Mouse (Mus musculus) CH12.LX (cell line): ENCODE results near the gene Wdr92. TPM values are rescaled to one million over a fixed set of nuclear protein-coding genes. Genes with fewer than 3 reads are reported as not detected.

Experiments used
- DNase-seq: peaks from one replicate; pipeline ENCODE4 v3.0.0-alpha.2; 2013; ENCODE audit errors: extremely low read depth
- H3K27ac ChIP-seq: 2 replicates; pipeline ENCODE4 v1.5.1; 2012; ENCODE audit warnings: low read depth, mild to moderate bottlenecking, control low read depth, moderate library complexity; ENCODE audit not compliant: insufficient read depth
- H3K27me3 ChIP-seq: replicated peaks from 2 replicates; pipeline ENCODE3; 2012; ENCODE audit warnings: inconsistent platforms
- H3K36me3 ChIP-seq, 2 experiments: replicated peaks in 1 of 2; 2 replicates each; pipeline versions ENCODE3 to v1.6.1; 2012; ENCODE audit warnings: inconsistent platforms in 1 of 2, low read length in 1 of 2, mild to moderate bottlenecking in 1 of 2, mixed read lengths in 1 of 2, moderate library complexity in 1 of 2; ENCODE audit not compliant: control insufficient read depth in 1 of 2, insufficient read depth in 1 of 2
- H3K4me1 ChIP-seq, 2 experiments: 2 replicates each; pipeline ENCODE4 v1.6.1; 2012; ENCODE audit warnings: inconsistent platforms in 1 of 2, moderate library complexity in 1 of 2; ENCODE audit not compliant: insufficient read depth in 2 of 2, control insufficient read depth in 1 of 2
- H3K4me2 ChIP-seq: 2 replicates; pipeline ENCODE4 v1.6.1; 2012; ENCODE audit warnings: low read depth, mild to moderate bottlenecking, control low read depth; ENCODE audit not compliant: poor library complexity, insufficient read depth, severe bottlenecking
- H3K4me3 ChIP-seq, 3 experiments: fragments of 150-350 bp in 1 of 3; sonication (generic) in 1 of 3; replicated peaks in 1 of 3; 2 replicates each; pipeline versions ENCODE3 to v1.5.1; 2011 to 2012; ENCODE audit warnings: low read depth in 2 of 3, low read length in 2 of 3, mild to moderate bottlenecking in 2 of 3, moderate library complexity in 2 of 3, control low read depth in 1 of 3, improper control_type of control experiment in 1 of 3, inconsistent platforms in 1 of 3, mixed read lengths in 1 of 3; ENCODE audit not compliant: poor library complexity in 1 of 3
- H3K79me2 ChIP-seq: replicated peaks from 2 replicates; pipeline ENCODE4 v1.6.1; 2012; ENCODE audit warnings: mild to moderate bottlenecking, moderate library complexity; ENCODE audit not compliant: control insufficient read depth, poor library complexity, insufficient read depth, severe bottlenecking; ENCODE audit errors: extremely low read depth
- H3K9ac ChIP-seq: 2 replicates; pipeline ENCODE4 v1.6.1; 2012; ENCODE audit warnings: low read depth, mild to moderate bottlenecking, control low read depth, moderate library complexity; ENCODE audit not compliant: insufficient read depth
- H3K9me3 ChIP-seq: replicated peaks from 2 replicates; pipeline ENCODE3; 2012; ENCODE audit warnings: low read length, inconsistent platforms, mixed read lengths
- BHLHE40 ChIP-seq: IDR thresholded peaks from 2 replicates; pipeline ENCODE4 v1.6.1; 2011; ENCODE audit warnings: mild to moderate bottlenecking, low read depth, low read length, improper control_type of control experiment
- CHD2 ChIP-seq: IDR thresholded peaks from 2 replicates; pipeline ENCODE4 v1.6.1; 2011; ENCODE audit warnings: low read length, improper control_type of control experiment
- CTCF ChIP-seq, 2 experiments: IDR thresholded peaks in 1 of 2; conservative IDR thresholded peaks in 1 of 2; 2 replicates each; pipeline ENCODE4 v1.5.1; 2011 to 2012; ENCODE audit warnings: low read depth in 2 of 2, low read length in 2 of 2, improper control_type of control experiment in 1 of 2, inconsistent platforms in 1 of 2, mild to moderate bottlenecking in 1 of 2, moderate library complexity in 1 of 2
- EP300 ChIP-seq: IDR thresholded peaks from 2 replicates; pipeline ENCODE4 v1.6.1; 2011; ENCODE audit warnings: low read length, improper control_type of control experiment
- ETS1 ChIP-seq: conservative IDR thresholded peaks from 2 replicates; pipeline ENCODE4 v1.6.1; 2012; ENCODE audit warnings: low read depth, mild to moderate bottlenecking, inconsistent platforms, low read length, improper control_type of control experiment, moderate library complexity
- IRF4 ChIP-seq: IDR thresholded peaks from 2 replicates; pipeline ENCODE4 v1.6.1; 2014; ENCODE audit warnings: low read depth, mild to moderate bottlenecking, inconsistent platforms, low read length, improper control_type of control experiment
- KAT2A ChIP-seq: IDR thresholded peaks from 2 replicates; pipeline ENCODE4 v1.6.1; 2012; ENCODE audit warnings: low read length, improper control_type of control experiment, inconsistent platforms; ENCODE audit not compliant: insufficient replicate concordance
- MAFK ChIP-seq: IDR thresholded peaks from 2 replicates; pipeline ENCODE4 v1.6.1; 2011; ENCODE audit warnings: low read length, improper control_type of control experiment; ENCODE audit not compliant: insufficient replicate concordance
- MAX ChIP-seq: IDR thresholded peaks from 2 replicates; pipeline ENCODE4 v1.6.1; 2011; ENCODE audit warnings: low read length, improper control_type of control experiment
- MAZ ChIP-seq: IDR thresholded peaks from 2 replicates; pipeline ENCODE4 v1.6.1; 2012; ENCODE audit warnings: low read depth, mild to moderate bottlenecking, inconsistent platforms, low read length, improper control_type of control experiment, moderate library complexity
- MXI1 ChIP-seq: IDR thresholded peaks from 2 replicates; pipeline ENCODE4 v1.6.1; 2011; ENCODE audit warnings: mild to moderate bottlenecking, low read depth, low read length, improper control_type of control experiment
- PAX5 ChIP-seq: IDR thresholded peaks from 2 replicates; pipeline ENCODE4 v1.6.1; 2012; ENCODE audit warnings: low read length, inconsistent platforms, mixed read lengths
- POLR2A ChIP-seq: IDR thresholded peaks from 2 replicates; pipeline ENCODE4 v1.6.1; 2011; ENCODE audit warnings: low read depth, mild to moderate bottlenecking, improper control_type of control experiment, low read length
- POLR2AphosphoS2 ChIP-seq: IDR thresholded peaks from 2 replicates; pipeline ENCODE4 v1.6.1; 2011; ENCODE audit warnings: low read depth, low read length, improper control_type of control experiment
- RCOR1 ChIP-seq: conservative IDR thresholded peaks from 2 replicates; pipeline ENCODE4 v1.6.1; 2012; ENCODE audit warnings: low read depth, mild to moderate bottlenecking, inconsistent platforms, low read length, improper control_type of control experiment
- TBP ChIP-seq: conservative IDR thresholded peaks from 2 replicates; pipeline ENCODE4 v1.6.1; 2011; ENCODE audit warnings: low read depth, low read length, improper control_type of control experiment
- TCF12 ChIP-seq: IDR thresholded peaks from 2 replicates; pipeline ENCODE4 v1.6.1; 2014; ENCODE audit warnings: low read depth, mild to moderate bottlenecking, inconsistent platforms, low read length, improper control_type of control experiment
- UBTF ChIP-seq: IDR thresholded peaks from 2 replicates; pipeline ENCODE4 v1.6.1; 2012; ENCODE audit warnings: low read depth, mild to moderate bottlenecking, inconsistent platforms, low read length, improper control_type of control experiment, moderate library complexity
- USF2 ChIP-seq: conservative IDR thresholded peaks from 2 replicates; pipeline ENCODE4 v1.6.1; 2011; ENCODE audit warnings: low read depth, low read length, improper control_type of control experiment
- ZKSCAN1 ChIP-seq: IDR thresholded peaks from 2 replicates; pipeline ENCODE4 v1.6.1; 2012; ENCODE audit warnings: low read depth, inconsistent platforms, low read length, improper control_type of control experiment, borderline replicate concordance
- ZMIZ1 ChIP-seq: IDR thresholded peaks from 2 replicates; pipeline ENCODE4 v1.6.1; 2012; ENCODE audit warnings: low read depth, mild to moderate bottlenecking, inconsistent platforms, low read length, improper control_type of control experiment
- dilution Hi-C: fragments of 300-500 bp; cut with MboI; formaldehyde crosslinking; loops from 2 replicates; pipeline ENCODE4 v1.14.3; 2020; ENCODE audit warnings: low sequenced_read_pairs; ENCODE audit not compliant: extremely low pct_unique_long_range_greater_than_20kb, extremely low pct_ligation_motif_present
- in situ Hi-C: fragments of 300-500 bp; cut with MboI; formaldehyde crosslinking; loops from 3 replicates; pipeline ENCODE4 v1.14.3; 2019; ENCODE audit warnings: low sequenced_read_pairs, low pct_ligation_motif_present, low pct_unique_long_range_greater_than_20kb, mixed read lengths
- polyA plus RNA-seq: library from polyadenylated mRNA; unstranded; fragments of >175 nt; gene quantifications from 2 replicates; pipeline ENCODE4 v1.2.1, GENCODE M21; 2012; ENCODE audit warnings: low read depth; ENCODE audit not compliant: insufficient read length
- total RNA-seq, 2 experiments: library from RNA; depleted of rRNA; stranded (reverse); fragments of 300-350 nt in 1 of 2; fragments of >200 nt in 1 of 2; gene quantifications; 2 replicates each; pipeline ENCODE4 v1.2.3; 2012 to 2014

Gene Wdr92
- total and polyA plus RNA-seq, 3 experiments: 35.8 to 66.1 (median 38.6) TPM

DNA sequence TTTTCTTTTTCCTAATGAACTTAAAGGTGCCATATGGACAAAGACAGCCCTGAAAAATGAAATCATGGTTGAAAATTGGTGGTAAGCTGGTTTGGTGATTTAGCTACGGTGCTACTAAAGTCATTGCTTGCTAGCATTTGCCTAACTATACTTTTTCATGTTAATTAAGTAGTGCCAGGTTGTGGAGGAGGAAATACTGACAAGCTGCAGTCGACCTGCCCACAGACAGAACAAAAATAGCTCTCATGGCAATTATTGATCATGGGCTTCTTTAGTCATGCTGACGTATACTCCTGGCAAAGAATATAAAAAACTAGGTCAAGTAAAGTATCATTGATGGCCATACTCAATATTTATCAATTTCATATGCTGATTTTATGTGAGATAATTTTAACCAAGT, 33.6 kb downstream of the Wdr92 start:
- H3K4me1 ChIP-seq: peaks cover 7 to 30% of the 10 kb centered on the region in 2 experiments; a peak in 3 of 4 replicates
- no peak overlapping the region for H3K9ac ChIP-seq
- no peak overlapping the region for H3K27ac ChIP-seq
- DNase-seq: no peak
- no peaks in the 10 kb centered on the region for H3K27me3 ChIP-seq
- in situ Hi-C loops: no loop called here
- peaks cover 13 to 32% of the 10 kb centered on the region in 2 experiments for H3K36me3 ChIP-seq
- peaks cover 28% of the 10 kb centered on the region for H3K79me2 ChIP-seq
- dilution Hi-C loops: no loop called here
- TF ChIP-seq PAX5 (no peak), MAX (no peak), ETS1 (no peak), MAFK (no peak), POLR2A (no peak)
- H3K4me2 ChIP-seq: no peak overlapping the region
- no peak overlapping the region for H3K4me3 ChIP-seq
- no peaks in the 10 kb centered on the region for H3K9me3 ChIP-seq

DNA sequence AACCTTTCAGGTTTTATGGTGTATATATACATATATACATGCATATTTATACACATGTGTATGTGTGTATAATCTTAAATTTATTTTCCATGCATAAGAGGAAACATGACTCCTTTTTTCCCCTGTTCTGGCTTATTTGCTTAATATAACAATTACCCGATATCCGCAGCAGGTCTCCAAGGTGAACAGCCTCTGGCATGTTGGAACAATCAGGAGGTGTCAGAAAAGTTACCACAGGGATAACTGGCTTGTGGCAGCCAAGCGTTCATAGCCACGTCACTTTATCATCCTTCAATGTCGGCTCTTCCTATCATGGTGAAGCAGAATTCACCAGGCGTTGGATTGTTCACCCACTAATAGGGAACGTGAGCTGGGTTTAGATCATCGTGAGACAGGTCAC, 39.2 kb downstream of the Wdr92 start:
- Histone ChIP-seq H3K9me3 (no peaks in the 10 kb centered on the region), H3K36me3 (peaks cover 42 to 71% of the 10 kb centered on the region in 2 experiments), H3K27me3 (no peaks in the 10 kb centered on the region), H3K4me2 (no peak overlapping the region), H3K79me2 (no peaks in the 10 kb centered on the region; the same call in 1 of the 2 replicates), H3K4me1 (0 out of 4 replicates have a peak, but pooled peaks cover 0 to 4% of the 10 kb centered on the region in 2 experiments), H3K27ac (no peak overlapping the region)
- DNase-seq: no peak
- dilution Hi-C loops: no loop called here
- in situ Hi-C loops: no loop called here
- TF ChIP-seq MAFK: no peak
- no peak for TF ChIP-seq POLR2AphosphoS2
- no peak for TF ChIP-seq TCF12
- TF ChIP-seq ZMIZ1: no peak
- no peak for TF ChIP-seq EP300
- no peak for TF ChIP-seq UBTF
- TF ChIP-seq, all 38 proteins: peak for 0
- H3K4me3 ChIP-seq: no peak overlapping the region
- no peak overlapping the region for H3K9ac ChIP-seq

DNA sequence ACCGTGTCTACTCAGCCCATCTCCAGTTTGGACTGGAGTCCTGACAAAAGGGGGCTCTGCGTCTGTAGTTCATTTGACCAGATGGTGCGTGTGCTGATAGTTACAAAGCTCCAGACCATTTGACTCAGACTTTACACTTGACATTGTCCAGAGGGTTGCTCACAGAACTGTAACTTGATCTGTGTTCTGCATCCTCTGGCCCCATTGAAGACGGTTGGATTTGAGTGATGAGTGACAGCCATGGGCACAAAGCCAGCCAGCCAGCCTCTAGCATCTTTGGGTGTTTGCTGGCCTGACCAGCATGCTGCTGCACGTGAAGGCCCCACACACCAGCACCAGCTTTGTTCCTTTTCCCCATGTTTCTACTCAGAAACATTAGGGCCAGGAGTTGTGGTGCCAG, 50.9 kb downstream of the Wdr92 start:
- no peaks in the 10 kb centered on the region for H3K79me2 ChIP-seq
- peaks cover 36 to 79% of the 10 kb centered on the region in 2 experiments for H3K36me3 ChIP-seq
- DNase-seq: no peak
- H3K9me3 ChIP-seq: no peaks in the 10 kb centered on the region
- no peak overlapping the region for H3K4me2 ChIP-seq
- no peaks in the 10 kb centered on the region for H3K27me3 ChIP-seq
- dilution Hi-C loops: no loop called here
- H3K27ac ChIP-seq: no peak overlapping the region
- no peak overlapping the region for H3K4me3 ChIP-seq
- H3K9ac ChIP-seq: no peak overlapping the region
- TF ChIP-seq MAZ (no peak), TBP (no peak), CTCF (conservative IDR thresholded peaks at IDR 0.05 in 1 of 2, IDR thresholded peaks at IDR 0.05 in 1 of 2; ENCODE audit: low read depth in 2 of 2, low read length in 2 of 2) (no peak), RCOR1 (no peak), USF2 (no peak), MXI1 (no peak), CHD2 (no peak), POLR2A (no peak), UBTF (no peak), ZKSCAN1 (no peak), KAT2A (no peak), IRF4 (no peak), BHLHE40 (no peak)
- TF ChIP-seq, all 38 proteins: peak for 0
- in situ Hi-C loops: no loop called here
- no peaks in the 10 kb centered on the region for H3K4me1 ChIP-seq
